Mouse (Mus musculus) thymus, postnatal 25 days (tissue): ENCODE measurements around the gene Fam241a.

ENCODE experiments used
- DNase-seq: peaks from one replicate; pipeline ENCODE4 v3.0.0; 2022

Fam241a gene

DNA sequence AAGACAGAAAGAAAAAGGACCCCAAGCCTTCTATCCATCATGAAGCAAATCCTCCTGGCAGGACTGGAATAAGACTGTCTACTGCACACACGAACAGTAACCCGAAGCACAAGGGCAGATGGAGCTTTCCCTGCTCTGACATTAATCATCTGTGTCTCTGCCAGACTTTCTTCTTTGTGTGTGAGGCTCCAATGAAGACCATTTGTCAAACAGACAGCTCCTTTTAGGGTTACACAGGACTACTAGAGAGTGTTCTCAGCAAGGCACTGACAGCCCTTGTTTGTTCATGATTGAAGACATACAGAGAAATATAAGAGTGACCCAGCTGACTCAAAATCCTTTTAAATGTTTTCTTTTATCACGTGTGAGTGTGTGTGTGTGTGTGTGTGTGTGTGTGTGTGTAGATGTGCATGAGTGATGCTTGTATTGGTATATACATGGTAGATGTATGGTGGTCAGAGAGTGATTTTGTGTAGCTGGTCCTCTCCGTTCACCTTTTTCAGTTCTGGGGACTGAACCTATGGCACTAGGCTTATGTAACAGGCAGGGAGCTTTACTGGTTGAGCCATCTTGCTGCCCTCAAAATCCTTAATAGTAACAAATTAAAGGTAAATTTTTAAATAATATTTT, 21.8 kb downstream of the Fam241a start:
- DNase-seq, result no peak

DNA sequence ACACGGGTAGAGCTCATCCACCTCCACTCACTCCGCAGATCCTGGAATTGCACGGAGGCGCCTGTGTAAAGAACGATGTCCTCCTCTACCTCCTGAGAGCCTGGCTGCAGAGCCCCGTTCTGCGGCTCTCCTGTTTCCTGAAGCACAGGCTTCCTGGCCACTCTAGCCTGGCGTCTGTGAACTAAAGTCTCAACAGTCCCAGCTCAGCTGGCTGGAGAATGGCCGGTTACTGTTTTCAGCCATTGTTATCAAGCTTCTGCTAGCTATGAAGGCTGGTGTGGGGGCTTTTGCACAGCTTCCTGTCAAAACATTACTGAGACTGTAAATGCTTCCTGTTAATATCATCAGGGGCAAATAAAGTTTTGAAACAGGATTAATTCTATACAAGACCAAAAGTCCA, 24.5 kb downstream of the Fam241a start:
- DNase-seq, result no peak

DNA sequence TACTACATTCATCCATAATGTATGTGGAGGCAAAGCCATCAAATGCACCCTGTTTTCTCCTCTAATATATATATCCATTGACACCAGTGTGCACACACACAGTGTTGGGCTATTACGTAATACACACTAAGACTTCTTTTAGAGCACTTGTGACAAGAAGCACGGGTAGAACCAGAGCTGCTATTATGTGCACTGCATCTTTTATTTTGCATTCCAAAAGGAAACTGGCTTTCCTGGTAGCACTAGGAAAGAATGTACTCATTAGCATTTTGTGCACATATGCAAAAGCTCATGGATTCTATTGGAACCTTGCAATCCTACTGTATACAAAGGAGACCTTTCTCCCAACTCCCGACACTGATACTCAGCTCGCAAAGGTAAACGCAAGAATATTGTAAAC, 27.2 kb downstream of the Fam241a start:
- DNase-seq, result no peak

DNA sequence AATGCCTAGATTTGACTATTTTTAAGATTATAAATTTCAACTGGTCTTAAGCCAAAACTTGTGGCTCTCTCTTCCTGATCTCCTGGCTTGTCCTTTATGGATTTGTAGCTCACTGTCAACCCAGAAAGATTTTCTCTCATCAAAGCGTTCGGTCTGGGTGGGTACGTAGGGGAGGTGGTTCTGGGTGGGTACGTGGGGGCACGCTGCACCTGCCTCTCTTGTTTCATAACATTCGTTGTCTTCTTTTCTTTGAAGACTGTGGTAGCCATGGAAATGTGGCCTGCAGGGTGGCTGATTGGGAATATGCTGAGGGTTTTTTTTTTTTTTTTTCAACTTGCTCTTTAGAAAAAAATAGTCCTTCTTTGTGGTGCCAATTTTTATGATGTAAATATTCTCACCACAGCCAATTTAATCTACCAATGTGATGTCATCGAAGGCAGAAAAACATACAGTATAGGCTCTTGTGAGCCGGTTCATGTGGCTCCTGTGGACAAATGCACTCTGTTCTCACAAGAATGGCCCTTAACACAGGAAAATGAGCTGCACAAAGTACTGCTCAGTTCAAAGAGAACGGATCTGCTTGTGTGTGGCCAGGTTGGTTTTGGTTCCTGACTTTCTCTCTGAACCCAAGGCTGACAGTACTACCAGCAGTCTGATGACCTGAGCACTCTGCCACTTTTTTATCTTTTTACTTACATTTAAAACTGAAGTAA, 27.9 kb downstream of the Fam241a start:
- DNase-seq, result peak; percentile 35

DNA sequence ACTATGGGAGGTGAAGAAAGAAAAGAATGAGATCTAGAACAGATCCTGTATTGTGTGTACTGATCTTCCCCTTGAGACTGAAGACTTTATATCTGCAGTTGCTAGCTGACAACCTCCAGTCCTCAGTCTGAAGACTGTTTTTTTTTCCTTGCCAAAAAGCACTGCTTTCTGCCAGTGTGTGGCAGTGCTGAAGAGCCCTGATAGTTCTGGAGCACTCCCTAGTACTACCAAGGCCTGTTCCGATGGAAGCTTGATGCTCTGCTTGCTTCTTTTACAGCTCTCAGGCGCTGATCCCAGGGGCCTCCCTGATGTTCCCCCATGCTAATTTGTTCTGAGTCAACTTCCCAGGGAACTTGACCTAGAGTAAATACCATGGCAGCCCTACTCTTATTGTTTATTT, 31.9 kb downstream of the Fam241a start:
- DNase-seq, result no peak

DNA sequence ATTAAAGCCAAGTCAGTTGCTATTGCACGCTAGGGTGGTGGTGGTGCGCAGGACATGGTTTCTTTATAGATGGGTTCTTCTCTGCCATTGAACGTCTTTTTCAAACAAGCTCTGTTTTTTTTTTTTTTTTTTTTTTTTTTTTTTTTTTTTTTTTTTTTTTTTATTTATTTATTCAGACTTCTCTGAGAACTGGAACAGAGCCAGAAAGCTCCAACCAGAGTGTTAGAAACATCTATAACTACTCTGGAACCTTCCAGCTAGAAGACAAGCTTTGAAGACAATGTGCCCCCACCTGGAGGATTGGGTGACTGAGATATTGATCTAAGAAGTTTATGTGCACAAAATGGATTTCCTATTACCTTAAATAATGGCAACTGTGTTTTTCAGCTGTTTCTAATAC, 32.6 kb downstream of the Fam241a start:
- no peak for DNase-seq

DNA sequence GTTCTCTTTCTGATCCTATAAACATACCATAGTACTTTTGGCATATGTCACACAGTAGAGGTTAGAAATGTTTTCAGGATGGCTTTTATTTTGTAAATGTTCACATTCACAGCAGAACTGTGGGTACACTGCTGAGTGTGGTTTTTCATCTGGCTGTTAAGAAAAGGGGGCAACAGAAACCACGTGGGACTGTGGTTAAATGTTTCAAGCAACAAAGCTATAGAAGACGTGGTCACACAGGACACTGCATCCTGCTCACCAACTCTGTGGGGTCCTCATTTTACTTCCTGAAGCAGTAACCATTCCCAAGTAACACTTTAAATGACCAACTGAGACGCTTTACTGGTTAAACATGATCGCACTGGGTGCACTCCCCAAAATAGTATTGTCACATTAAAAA, 33.6 kb downstream of the Fam241a start:
- peak; percentile 38 for DNase-seq

DNA sequence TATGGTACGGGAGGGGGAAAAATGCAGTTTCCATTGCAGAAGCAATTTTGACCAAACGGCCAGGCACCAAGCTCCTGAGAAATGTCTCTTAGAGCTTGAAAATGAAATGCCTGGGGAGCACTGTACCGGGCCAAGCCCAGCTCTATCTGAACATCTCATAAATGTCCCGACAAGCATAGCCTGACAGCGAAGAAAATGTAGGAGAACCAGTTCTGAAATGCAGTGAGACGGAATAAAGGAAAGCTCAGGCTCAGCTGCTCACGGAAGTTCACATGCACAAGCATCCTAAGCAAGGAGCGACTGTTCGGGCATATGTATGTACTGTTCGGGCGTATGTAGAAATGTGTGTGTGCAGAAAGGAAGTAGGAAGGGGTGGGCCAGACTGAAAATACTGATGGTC, 34.8 kb downstream of the Fam241a start:
- DNase-seq, result no peak

DNA sequence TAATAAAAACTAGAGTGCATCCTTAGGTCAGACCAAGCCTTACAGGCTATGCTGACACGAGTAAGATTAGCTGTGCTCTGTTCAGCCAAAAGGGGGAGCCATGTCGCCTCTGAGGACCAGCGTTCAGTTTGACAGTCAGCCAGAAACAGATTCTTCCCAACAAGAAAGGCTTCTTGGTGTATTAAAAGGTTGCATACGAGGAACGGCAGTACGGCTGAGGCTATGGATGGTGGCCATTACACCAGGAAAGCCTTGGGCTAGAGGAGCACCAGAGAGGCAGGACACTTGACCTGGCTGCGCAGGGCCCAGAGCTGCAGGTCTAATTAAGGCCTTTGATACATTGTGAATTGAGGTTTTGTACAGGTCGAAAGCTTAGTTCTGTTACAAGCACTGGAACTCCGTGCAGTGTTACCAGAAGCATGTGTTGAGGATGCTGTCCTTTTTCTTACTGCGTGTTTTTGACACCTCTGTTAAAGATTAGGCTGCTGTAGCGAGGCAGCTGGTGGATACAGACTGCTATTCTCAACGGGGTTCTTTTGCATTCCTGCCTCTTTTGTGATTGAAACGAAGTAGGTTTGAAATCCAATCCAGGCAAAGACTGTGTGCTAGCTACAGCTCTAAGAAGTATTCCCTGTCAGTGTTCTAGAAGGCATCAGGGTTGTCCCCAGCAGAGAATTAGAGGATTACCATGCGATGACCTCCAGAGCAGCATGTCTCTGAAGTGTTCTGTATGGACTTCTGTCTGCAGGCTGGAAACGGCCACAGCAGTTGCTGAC, 42.5 kb downstream of the Fam241a start:
- DNase-seq, result peak; percentile 78

DNA sequence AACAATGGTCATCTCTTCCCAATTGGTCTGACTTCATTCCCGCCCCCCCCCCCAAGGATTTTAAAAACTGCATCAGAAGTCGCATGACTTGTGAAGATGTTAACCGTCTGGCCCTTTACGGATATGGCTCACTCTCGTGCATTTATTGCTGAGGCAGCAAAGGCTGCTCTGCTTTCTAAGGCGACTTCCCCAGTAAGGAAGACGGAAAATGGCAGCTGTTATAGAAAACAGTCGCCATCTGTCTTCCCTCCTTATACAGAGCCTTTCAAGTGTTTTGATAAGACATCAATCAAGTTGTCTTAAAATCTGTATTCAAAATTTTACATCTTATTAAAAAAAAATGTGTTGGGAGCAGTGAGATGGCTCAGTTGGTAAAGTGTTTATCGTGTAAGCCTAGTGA, 43.4 kb downstream of the Fam241a start:
- no peak for DNase-seq

DNA sequence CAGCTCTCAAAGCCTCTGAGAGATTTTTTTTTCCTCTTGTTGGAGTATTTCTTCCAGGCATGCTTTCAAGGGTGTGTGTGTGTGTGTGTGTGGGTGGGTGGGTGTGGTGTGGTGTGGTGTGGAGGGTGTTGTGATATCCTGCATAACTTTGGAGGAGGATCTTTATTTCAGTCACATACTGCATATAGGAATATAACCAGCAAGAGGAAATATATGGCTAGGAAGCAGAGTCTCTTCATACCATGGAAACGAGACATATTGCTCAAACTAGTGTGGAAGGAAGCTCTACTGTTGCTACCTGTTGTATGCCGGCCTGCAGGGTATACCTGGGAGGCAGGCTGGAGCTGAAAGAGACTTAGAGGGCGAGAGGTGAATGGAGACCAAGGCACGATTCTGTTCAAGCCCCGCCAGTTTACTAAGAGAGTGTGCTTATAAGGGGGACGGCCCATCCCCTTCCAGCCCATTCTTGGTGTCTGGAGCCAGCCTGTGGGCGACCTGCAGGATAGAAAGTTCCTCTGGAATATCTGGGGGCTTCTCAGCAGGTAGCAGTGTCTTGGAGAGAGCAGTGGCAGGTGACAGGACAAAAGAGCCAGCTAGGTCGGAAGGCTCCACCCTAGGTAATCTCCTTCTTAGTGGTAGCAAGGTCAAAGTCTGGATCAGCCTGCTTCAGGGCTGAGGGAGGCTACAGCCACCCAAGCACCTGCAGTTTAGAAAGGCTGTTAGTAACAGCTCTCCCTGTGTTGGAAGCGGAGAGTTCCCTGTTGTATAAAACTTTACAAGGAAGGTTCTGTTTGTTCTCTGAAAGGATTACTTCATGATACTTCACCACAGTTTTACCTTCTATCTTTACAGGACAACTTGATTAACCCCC, 45.1 kb downstream of the Fam241a start:
- DNase-seq, result no peak

DNA sequence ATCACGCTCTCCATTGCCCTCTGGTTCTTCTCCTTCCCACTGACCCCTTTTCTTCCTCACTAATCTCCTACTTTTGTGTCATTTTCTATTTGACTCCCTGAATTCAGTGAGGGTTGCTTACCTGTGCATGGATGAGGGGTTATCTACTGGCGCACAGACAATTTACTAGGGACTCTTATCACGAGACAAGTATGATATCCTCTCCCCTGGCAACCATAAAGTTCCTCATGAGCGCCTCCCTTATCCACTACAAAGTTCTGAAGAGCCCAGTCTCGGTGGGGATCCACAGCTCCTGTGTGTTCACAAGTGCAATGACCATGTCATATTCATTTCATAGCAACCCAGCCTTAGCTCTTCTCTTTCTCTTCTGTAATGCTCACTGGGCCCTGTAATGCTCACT, 46.2 kb downstream of the Fam241a start:
- DNase-seq, result no peak

DNA sequence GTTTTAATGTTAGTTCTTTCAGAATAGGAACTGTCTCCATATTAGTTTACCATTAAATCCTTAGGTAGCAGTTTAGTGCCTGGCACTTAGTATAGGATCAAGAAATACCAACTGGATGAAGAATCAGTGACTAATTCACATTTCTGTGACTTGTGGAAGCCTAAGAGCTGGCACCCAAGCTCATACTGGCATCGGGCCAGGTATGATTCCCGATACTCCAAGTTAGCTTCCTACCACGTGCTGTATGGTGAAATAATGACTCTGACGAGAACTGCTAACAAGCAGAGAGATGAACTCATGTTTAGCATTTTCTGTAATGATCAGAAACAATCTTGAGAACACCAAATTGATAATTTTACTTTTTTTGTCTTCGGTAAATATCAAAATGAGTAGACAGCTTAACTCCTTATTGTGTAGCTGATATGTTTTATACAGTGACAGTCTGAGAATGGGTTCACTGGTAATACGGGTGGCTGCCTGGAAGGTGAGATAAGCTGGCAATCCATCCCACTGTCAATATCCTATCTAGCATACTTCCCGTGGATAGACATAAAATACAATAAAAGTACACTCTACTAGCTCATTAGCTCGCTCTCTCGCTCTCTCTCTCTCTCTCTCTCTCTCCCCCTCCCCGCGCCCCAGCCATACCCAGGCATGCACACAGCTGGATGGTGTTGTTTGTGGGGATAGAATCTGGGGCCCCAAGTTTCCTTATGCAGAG, 47.9 kb downstream of the Fam241a start:
- no peak for DNase-seq

DNA sequence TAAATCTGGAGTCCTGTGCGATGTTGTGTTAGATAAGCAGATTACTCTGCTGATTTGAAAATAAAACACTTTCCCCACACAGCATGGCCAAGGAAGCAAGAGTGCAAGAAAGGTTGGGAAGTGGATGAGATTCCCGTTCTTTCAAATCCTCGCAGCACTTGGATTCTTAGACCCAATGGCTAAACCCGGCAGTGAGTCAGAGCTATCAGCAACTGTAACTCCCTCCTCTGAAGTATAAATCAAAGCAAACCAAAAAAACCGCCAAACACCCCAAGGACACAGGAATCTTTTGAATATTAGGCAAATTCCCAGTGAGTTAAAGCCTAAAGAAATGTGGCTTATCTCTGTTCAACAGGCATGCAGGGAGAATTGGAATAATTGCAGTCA, 52.2 kb downstream of the Fam241a start:
- no peak for DNase-seq

DNA sequence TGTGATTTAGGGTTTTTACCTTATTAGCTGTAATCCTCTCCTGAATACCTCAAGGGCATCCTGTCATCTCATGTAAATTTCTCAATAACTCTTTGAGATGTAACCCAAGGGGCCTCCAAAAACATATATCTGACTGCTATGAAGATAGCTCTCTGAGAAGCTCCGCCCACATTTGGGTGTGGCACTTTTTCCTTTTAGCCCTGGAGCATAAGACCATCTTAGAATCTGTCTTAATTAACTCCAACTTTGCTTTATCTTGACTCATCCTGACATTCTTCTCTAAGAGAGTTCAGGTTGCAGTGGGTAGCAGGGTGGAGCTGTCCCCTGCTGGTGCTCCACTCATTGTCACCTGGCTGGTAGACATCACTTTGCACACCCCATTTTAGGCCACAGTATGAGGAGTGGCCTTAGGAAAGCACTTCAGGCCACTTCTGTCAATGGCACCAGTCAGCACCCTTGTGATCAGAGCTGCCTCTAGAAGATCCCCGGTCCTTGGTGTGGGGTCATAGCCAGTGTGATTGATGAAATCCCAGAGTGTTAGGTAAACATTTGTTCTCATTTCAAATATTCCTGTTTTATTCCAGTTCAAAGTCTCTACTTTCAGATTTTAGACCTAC, 52.7 kb downstream of the Fam241a start:
- no peak for DNase-seq

DNA sequence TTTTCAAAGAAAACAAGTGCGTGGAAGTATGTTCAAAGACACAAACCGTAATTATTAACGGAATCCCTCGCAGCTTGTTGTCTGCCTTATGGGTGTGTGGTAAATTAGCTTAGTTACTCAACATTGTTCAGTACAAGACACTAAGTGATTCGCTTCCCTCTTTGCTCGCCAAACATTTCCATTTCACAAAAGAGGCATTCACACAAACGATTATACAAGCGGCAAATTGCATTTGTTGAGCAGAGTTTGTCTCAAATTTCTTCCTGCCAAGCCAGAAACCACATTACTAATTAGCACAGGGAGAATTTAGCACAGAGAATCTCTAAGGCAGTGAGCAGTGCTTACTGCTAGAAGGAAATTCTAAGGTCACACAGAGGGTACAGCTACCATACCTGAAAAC, 54.2 kb downstream of the Fam241a start:
- DNase-seq, result no peak

DNA sequence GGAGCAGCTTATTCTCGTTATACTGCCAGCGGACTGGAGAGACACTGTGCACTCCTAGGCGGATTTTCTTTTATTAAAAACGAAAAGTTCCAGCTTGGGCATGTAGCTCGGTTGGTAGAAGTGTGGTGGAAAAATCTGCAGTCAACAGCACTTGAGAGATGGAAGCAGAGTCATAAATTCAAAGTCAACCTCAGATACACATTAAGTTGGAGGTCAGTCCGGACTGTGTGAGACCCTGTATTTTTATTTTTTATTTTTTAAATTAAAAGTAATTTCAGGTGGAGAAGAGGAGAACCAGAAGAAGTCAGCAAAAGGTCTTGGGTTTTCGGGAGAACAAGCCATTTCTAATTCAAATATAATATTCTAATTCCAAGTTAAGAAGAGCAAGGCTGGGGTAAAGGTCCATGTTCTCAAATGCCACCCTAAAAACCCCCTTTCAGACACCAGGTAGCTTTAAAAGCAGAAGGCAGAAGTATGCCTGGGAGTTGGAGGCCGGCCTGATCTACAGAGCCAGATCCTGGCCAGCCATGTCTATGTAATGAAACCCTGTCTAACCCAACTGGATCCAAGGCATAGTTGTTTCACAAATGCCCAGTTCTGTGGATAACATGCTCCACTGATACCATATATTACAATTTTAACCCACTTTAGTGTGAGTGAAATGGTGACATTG, 58.0 kb downstream of the Fam241a start:
- no peak for DNase-seq

DNA sequence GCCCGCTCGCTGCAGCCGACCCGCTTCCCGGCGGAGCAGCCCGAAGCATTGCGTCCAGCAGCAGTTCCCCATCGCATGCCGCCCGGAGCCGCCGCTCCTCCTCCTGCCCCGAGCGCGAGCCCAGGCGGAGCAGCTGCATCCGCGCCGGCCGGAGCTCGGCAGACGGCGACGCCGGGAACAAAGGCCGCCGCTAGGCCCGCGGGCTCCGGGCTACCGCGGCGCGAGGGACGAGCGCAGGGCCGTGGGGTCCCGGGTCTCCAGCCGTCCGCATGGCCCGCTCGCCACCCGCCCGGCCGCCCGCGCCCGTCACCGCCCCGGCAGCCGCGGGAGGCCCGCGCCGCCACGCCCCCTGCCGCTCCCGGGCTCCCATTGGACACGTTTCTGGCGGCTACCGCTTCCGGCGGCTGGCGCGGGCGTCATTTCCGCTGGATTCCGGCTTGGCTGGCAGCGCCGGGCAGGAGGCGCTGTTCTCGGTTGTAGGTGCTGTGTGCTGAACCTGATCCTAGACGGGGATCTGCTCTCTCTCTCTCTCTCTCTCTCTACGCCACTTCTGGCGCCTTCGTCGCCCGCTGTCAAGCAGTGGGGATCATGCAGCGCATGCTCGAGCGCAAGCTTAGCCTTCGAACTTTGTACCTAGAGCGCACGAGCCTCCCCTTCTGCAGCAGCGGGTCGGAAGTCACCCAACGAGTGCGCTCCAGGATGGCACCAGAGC, 58.8 kb downstream of the Fam241a start, which contains the start of gene Ap1ar:
TSS of gene Ap1ar (minus strand) at position 370 of the 712 bp plus-strand sequence.
- peak; percentile 97 for DNase-seq

DNA sequence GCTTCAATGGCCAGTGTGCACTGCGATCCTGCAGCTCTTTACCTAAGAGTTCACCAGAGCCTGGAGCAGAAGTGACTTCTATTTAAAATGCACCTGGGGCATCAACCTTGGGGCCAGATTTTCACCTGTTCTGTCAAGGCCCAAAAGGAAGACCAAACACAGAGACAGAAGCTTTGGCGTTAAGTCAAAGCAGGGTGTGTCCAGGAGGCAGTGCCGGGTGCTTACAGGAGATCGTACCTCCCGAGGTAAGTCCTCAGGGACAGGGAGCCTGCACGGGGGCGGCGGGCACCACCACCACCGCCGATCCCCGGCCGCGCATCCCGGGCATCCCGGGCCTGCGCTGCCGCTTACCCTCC, 59.3 kb downstream of the Fam241a start:
- no peak for DNase-seq

DNA sequence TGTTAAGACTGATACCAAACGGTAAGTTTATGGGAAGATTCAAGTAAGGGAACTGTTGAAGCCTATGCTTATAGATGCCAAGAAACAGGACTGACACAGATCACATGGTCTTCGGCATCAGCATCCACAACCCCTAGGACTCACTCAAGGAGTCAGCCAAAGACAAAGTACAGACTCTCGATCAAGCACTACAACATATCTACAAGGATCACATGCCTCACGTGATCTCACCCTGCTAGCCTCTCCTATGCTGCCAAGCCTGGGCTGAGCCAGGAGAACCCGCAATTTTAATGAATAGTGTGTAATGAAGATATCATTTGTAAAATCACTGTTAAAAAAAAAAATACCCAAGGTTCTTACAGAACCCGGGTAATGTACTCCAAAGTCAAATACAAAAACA, 60.5 kb downstream of the Fam241a start:
- DNase-seq, result no peak

DNA sequence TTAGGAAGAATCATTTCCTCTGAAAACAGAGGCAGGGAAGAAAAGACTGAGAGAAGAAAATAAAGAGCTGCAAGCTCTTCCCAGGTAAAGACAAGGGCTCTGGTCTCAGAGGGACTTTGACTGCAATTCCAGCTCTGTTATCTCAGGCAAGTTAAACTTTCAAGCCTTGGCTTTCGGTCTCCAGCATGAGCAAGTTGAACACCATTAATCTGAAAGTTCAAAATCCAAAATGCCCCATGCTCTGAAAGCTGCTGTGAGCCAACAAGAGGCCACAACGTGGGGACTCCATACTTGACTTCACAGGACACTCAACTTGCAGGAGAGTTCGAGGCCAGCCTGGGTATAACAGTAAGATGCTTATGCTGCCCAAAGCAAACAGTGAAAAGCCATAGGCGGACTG, 62.1 kb downstream of the Fam241a start:
- DNase-seq, result no peak
